In the genomic region with DNA sequence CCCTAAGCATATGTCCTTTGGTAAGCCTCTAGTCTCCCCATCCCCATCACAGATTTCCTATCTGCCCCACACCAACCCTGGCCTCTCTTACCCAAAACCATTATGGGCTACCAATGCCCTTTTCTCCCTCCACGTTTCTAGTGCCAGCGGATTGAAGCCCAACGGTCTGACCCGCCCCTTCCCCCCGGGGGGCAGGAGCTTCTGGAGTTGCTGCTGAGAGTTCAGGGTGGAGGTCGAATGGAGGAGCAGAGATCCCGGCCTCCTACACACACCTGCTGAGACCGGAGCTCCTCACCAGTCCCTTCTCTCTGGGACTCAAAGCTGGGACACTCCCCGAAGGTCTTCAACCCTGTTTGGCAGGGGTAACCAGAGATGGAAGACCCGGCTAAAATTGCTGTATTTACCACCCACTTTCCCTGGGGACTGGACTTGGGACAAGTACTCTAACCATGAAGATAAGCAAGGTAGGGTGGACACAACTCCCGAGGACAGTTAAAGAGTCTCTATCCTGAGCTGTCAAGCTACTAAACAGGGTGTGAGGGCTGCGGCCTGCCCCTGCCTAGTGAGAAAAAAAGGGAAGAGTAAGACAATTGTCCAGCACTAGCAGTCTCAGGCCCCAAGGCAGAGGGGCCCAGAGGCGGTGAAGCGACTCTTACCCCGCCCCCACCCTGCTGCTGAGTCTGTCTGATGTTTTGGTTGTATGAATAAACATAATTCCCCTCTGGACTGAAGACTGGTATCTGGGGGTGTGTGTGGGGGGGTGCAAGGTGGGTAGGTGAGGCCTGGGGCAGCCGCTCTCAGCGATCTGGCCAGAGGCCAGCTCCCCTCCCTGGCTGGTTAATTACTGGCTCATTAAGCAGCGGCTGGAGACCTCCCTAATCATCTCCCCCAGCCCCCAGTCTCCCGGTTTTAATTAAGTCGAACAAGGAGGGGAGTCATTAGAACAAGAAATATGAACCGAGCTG, we compare ENCODE assay signal across 7 mouse cellular contexts. TPM values are rescaled to one million over a fixed set of nuclear protein-coding genes. Genes with fewer than 3 reads are reported as not detected.
DNase-seq lines count a peak whose midpoint lies in the region; ATAC-seq lines count a peak whose summit lies in the region.

A gene (plus strand): TSS at position 238 of the 965 bp plus-strand sequence.

- H3K27me3 ChIP-seq in forebrain, embryonic 13.5 days: no peaks in the 10 kb centered on the region
- peaks cover 2% of the 10 kb centered on the region for H3K27me3 ChIP-seq in megakaryocyte, embryonic 14.5 days (replicated peaks)

- H3K4me2 ChIP-seq in forebrain, embryonic 13.5 days: peak within 1 kb of the TSS; percentile 97

- H3K4me1 ChIP-seq in forebrain, embryonic 13.5 days: peaks cover 75% of the 10 kb centered on the region
- peaks cover 78% of the 10 kb centered on the region for H3K4me1 ChIP-seq in megakaryocyte, embryonic 14.5 days

- peak within 1 kb of the TSS; percentile 99 for H3K9ac ChIP-seq in forebrain, embryonic 13.5 days

- H3K4me3 ChIP-seq in forebrain, embryonic 13.5 days: peak within 1 kb of the TSS; percentile 85
- H3K4me3 ChIP-seq in megakaryocyte, embryonic 14.5 days (replicated peaks): peak within 1 kb of the TSS; percentile 94

- peak within 1 kb of the TSS; percentile 99 for H3K27ac ChIP-seq in forebrain, embryonic 13.5 days

- intact Hi-C loops in heart, postnatal 36 days (cut with DNase I): no loop called here

- WGBS in forebrain, embryonic 13.5 days: 3% methylated on average over 21 of the region's 21 CpGs

- DNase-seq in ES-CJ7 (ENCODE audit: low read depth, low spot score): peak; percentile 43
- DNase-seq in adrenal gland, adult 18-20 months (ENCODE audit: low spot score in 2 of 2): no peak
- peak; percentile 43 to 46 for DNase-seq in heart, postnatal 36 days
- DNase-seq in layer of hippocampus, postnatal 36 days: no peak
- DNase-seq in thymus, postnatal 14 days: peak; percentile 60

- H3K36me3 ChIP-seq in forebrain, embryonic 13.5 days (ENCODE audit: poor library complexity, severe bottlenecking): peaks cover 24% of the 10 kb centered on the region
- H3K36me3 ChIP-seq in megakaryocyte, embryonic 14.5 days (replicated peaks; ENCODE audit: low read length): peaks cover 32% of the 10 kb centered on the region

- H3K9me3 ChIP-seq in forebrain, embryonic 13.5 days (replicated peaks): no peaks in the 10 kb centered on the region
- H3K9me3 ChIP-seq in megakaryocyte, embryonic 14.5 days: no peaks in the 10 kb centered on the region

- peak; percentile 6; the same call in 1 of the 2 replicates for ATAC-seq in forebrain, embryonic 13.5 days

RNA-seq across cellular contexts. Expression of the gene that starts here (rescaled TPM):
- 10 to 100 TPM; 32.4 to 40.9 TPM for total RNA-seq in adrenal gland, adult 18-20 months (2021)
- polyA plus RNA-seq in forebrain, embryonic 13.5 days (2015; fragmentation: Nextera tagmentation; extraction: Ambion mirVana): 10.2 and 10.5 TPM in 2 replicates
- total RNA-seq in heart, postnatal 36 days (2021): 10 to 100 TPM; 18.0 to 19.6 TPM
- total RNA-seq in layer of hippocampus, postnatal 36 days (2021): 10 to 100 TPM; 63.0 to 63.9 TPM
- polyA plus RNA-seq in megakaryocyte, embryonic 14.5 days (2012; ENCODE audit: insufficient read depth, low replicate concordance): 108 and 181 TPM in 2 replicates

Comparison
In these comparisons a context has a peak if more than half of its experiments do, and no peak if none do; other contexts are left out.
1. DNase-seq: peak in ES-CJ7 (single experiment), heart, postnatal 36 days (2 of 2) and thymus, postnatal 14 days (single experiment); none in adrenal gland, adult 18-20 months (0 of 2) and layer of hippocampus, postnatal 36 days (0 of 2).